Mouse (Mus musculus) adipocyte (in vitro differentiated cells): ENCODE measurements at regions not wholly inside any gene's neighbourhood (a gene's known extent, or its start where the extent isn't known, plus 50 kb on each side); places are given as distances from the start of the nearest gene placed in this dataset.

Source experiments
- DNase-seq: peaks from one replicate; pipeline ENCODE4 v3.0.0-alpha.2; 2016; ENCODE audit warnings: low spot score

GRCm38 (mm10) chr2:51073040-51073594, 75.8 kb downstream of the Rnd3 start:
- DNase-seq: no peak

DNA sequence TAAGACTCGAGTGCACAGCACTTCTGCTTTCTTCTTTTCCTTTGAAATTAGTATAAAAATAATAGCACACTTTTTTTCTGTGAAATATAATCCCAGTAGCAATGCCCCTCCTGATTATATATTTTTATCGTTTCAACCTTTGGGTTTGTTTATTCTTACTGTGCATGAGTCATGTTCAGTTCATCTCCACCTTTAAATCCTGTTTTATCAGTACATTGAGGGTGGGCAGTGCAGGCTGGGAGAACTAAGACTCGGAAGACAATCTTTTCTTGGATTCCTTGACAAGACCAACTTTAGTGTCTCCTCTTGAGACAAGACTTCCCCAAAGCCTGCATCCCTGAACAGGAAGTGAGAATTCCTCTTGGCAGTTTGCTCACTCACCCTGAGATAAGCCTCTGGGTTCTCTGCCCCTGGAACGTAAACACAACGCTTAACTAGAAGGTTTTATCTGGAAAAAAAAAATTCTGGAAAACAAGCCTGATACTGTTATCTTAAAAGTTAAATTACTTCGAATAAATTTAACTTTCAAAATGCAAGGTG, 76.5 kb downstream of the Rnd3 start:
- DNase-seq: no peak

DNA sequence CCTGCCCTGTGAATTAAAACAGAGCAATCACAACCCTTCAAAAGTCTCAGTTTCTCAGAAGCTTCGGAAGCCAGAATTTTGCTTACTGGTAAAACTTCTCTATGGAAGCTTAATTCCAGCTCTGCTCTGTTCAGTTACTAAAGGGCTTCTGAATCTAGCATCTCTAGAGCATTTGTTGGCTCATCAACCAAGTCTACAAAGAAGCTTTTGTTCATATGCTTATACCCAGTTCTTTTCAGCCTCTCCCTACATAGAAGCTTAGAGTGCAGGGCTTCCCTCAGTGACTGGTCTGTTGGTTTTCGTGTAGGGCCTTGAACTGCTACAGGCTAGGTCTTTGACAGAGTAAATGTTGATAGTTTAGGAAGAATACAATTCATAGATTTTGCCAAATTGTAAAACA, 78.0 kb downstream of the Rnd3 start:
- DNase-seq: no peak

- DNase-seq: no peak
These were observed 82.5 kb downstream of the Rnd3 start for GRCm38 (mm10) chr2:51066423-51066831.

- DNase-seq: no peak
These were observed 83.1 kb downstream of the Rnd3 start for GRCm38 (mm10) chr2:51065821-51066220.

GRCm38 (mm10) chr2:51064821-51065220, 84.1 kb downstream of the Rnd3 start:
- DNase-seq: no peak

DNA sequence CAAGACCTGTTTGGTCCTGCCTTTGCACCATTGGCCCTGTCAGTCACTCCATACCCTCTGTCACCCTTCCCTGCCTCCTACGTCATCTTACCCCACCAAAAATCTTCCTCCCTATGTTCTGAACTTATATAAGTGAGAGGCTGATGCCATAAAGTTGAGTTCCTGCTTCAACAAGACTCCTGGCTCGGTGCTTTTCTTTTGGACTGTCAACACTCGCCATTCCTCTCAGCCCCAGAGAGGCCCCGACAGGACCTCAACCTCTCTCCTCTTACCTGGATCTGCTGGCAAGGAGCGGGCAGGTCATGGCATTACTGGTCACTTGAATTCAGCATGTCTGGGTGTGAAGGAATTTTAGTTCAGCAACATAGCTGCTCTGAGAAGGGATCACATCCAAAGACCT, 86.9 kb downstream of the Rnd3 start:
- DNase-seq: no peak

- DNase-seq: no peak
These were observed 90.8 kb downstream of the Rnd3 start for GRCm38 (mm10) chr2:51058158-51058557.

- DNase-seq: peak; percentile 58
These were observed 92.7 kb downstream of the Rnd3 start for GRCm38 (mm10) chr2:51056141-51056731.

- no peak for DNase-seq
These were observed 93.6 kb downstream of the Rnd3 start for GRCm38 (mm10) chr2:51055339-51055738.

- no peak for DNase-seq
These were observed 99.1 kb downstream of the Rnd3 start for GRCm38 (mm10) chr2:51049834-51050170.

DNA sequence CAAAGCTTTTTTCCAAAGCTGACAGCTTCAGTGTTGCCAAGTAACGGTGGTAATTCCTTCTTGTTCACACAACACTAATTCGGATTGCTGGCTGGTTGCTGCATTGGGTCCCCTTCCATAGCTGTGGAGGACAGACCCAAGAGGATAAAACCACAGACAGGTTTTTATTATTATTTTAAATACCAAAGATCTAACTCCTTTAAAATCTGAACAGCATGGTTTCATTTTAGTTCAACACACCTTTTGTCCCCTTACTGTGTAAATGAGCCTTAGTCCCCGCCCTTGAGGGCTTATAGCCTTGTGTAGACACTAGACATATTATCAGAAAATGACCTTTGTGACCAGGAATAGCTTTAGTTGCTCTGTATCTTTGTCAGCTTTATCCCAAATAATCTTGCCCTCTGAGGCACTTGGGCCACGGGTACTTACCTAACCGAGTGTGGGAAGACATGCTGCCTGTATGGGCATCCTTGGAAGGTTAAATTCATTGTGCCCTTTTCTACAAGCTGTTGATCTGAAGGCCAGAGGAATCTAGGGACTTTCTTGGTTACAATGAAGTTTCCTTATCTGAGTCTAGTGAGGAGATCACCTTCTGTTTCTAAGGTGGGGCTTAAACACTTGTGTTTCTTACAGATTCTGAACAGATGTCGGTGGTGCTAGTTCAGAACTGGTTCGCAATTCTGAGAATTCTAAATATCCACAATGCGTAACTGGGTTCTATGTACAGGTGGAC, 99.6 kb downstream of the Rnd3 start:
- DNase-seq: no peak

DNA sequence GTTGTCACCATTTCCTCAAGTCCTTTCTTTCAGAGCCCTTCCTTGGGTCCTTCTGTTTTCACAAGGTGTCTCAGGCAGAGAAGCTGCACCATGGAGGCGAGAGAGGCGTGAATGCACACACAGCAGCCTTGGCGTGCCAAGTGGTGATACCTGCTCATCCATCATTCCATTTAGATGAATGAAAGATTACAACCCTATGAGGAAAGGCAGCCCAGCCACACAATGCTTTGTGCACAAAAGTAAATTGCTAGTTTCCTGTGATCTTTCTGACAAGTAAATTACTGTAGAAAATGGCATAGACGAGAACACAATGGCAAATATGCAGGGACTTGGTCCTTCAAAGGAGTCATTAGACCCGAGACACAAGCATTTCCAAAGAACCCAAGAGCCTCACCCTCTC, 101.4 kb downstream of the Rnd3 start:
- no peak for DNase-seq

- DNase-seq: no peak
These were observed 103.3 kb downstream of the Rnd3 start for GRCm38 (mm10) chr2:51045626-51046025.

GRCm38 (mm10) chr2:51041101-51041500, 107.8 kb downstream of the Rnd3 start:
- DNase-seq: no peak

- no peak for DNase-seq
These were observed 110.2 kb downstream of the Rnd3 start for GRCm38 (mm10) chr2:51038685-51039084.

DNA sequence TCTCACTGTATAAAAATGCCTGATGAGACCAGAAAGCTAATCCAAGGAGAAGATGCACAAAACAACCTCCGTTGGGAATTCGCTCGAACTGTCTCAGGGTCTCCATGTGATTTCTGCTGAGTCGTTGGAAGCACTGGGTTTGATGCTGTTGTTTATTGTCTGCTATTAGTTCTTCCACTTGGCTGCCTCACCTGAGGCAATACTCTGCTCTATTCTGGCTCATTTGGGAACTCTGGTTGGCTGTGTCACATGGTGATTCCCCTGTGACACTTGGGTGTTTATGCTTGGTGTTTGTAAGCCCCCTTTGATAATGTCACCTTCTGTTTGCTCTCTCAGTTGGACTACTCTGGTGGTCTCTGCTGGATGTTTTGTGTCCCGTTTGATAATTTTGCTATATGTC, 111.9 kb downstream of the Rnd3 start:
- no peak for DNase-seq

- no peak for DNase-seq
These were observed 112.6 kb downstream of the Rnd3 start for GRCm38 (mm10) chr2:51036190-51036755.

- no peak for DNase-seq
These were observed 115.0 kb downstream of the Rnd3 start for GRCm38 (mm10) chr2:51033881-51034280.

DNA sequence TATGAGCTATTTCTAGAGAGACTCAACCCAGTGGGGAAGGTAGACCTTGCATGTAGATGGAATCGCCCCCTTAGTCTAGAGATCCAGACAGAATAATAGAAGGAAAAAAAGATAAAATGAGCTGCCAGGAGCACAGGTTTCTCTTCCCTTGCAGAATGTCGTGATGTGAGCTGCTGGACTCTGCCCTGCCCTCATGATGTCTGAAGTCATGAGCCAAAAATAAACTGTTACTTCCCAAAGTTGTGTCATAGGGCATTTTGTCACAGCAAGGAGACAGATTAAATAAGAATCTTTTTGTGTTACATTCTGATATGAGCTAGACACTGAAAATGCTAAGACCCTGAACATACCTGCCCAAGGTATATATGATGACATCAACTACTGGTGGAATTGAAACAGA, 126.4 kb downstream of the Rnd3 start:
- no peak for DNase-seq

DNA sequence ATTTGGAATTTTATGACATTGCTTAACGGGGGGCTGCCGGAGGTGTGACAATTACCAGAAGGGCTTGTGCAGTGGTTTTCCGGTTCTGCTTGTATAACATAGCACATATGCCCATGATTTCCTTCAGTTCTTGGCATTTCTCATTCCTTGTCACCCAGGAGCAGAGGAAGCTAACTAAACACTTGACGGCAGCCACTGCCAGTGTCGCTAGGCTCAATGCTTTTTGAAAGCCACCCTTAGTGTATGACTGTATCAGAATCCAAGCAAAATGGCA, 132.8 kb downstream of the Rnd3 start:
- no peak for DNase-seq

- DNase-seq: no peak
These were observed 133.4 kb downstream of the Rnd3 start for GRCm38 (mm10) chr2:51015360-51016128.

DNA sequence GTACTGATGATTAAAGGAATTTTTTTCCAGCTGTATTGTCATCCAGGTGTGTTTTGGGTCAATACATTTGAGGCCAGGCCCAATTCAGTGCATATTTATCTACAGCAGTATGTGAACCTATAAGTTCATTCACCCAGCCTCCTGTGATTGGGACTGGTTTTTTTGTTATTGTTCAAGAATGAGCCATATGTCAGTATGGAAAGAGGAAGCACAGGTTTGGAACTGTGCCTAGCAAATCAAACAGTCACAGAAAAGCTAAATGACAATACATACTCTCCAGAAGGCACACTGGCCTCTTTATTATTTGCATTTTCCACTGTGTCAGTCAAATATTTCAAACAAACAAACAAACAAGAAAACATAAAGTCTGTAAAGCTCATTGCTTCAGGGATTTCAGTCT, 134.7 kb downstream of the Rnd3 start:
- no peak for DNase-seq
